Mouse (Mus musculus): ENCODE results near the gene Hip1.

The Hip1 gene

DNA sequence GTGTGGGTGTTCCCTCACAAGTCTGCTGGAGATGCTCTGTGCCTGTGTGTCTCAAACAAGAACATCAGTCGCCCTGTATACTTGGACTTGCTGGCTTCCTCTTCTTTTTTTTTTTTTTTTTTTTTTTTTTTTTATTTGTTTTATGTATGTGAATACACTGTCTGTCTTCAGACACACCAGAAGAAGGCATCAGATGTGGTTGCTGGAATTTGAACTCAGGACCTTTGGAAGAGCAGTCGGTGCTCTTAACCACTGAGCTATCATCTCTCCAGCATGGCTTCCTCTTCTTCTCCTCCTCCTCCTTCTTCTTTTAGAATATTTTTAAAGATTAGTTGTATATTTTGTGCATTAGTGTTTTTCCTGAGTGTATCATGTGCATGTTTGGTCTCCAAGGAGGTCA, 187.4 kb downstream of the Hip1 start:
- DNase-seq = no peak
